Mouse (Mus musculus) CH12.LX (cell line): Measurements from ENCODE around the gene Tollip. TPM values are rescaled to one million over a fixed set of nuclear protein-coding genes. Genes with fewer than 3 reads are reported as not detected.

ENCODE experiments used
- DNase-seq: peaks from one replicate; pipeline ENCODE4 v3.0.0-alpha.2; 2013; ENCODE audit errors: extremely low read depth
- H3K27ac ChIP-seq: 2 replicates; pipeline ENCODE4 v1.5.1; 2012; ENCODE audit warnings: low read depth, mild to moderate bottlenecking, control low read depth, moderate library complexity; ENCODE audit not compliant: insufficient read depth
- H3K27me3 ChIP-seq: replicated peaks from 2 replicates; pipeline ENCODE3; 2012; ENCODE audit warnings: inconsistent platforms
- H3K36me3 ChIP-seq, 2 experiments: replicated peaks in 1 of 2; 2 replicates each; pipeline versions ENCODE3 to v1.6.1; 2012; ENCODE audit warnings: inconsistent platforms in 1 of 2, low read length in 1 of 2, mild to moderate bottlenecking in 1 of 2, mixed read lengths in 1 of 2, moderate library complexity in 1 of 2; ENCODE audit not compliant: control insufficient read depth in 1 of 2, insufficient read depth in 1 of 2
- H3K4me1 ChIP-seq, 2 experiments: 2 replicates each; pipeline ENCODE4 v1.6.1; 2012; ENCODE audit warnings: inconsistent platforms in 1 of 2, moderate library complexity in 1 of 2; ENCODE audit not compliant: insufficient read depth in 2 of 2, control insufficient read depth in 1 of 2
- H3K4me2 ChIP-seq: 2 replicates; pipeline ENCODE4 v1.6.1; 2012; ENCODE audit warnings: low read depth, mild to moderate bottlenecking, control low read depth; ENCODE audit not compliant: poor library complexity, insufficient read depth, severe bottlenecking
- H3K4me3 ChIP-seq, 3 experiments: fragments of 150-350 bp in 1 of 3; sonication (generic) in 1 of 3; replicated peaks in 1 of 3; 2 replicates each; pipeline versions ENCODE3 to v1.5.1; 2011 to 2012; ENCODE audit warnings: low read depth in 2 of 3, low read length in 2 of 3, mild to moderate bottlenecking in 2 of 3, moderate library complexity in 2 of 3, control low read depth in 1 of 3, improper control_type of control experiment in 1 of 3, inconsistent platforms in 1 of 3, mixed read lengths in 1 of 3; ENCODE audit not compliant: poor library complexity in 1 of 3
- H3K79me2 ChIP-seq: replicated peaks from 2 replicates; pipeline ENCODE4 v1.6.1; 2012; ENCODE audit warnings: mild to moderate bottlenecking, moderate library complexity; ENCODE audit not compliant: control insufficient read depth, poor library complexity, insufficient read depth, severe bottlenecking; ENCODE audit errors: extremely low read depth
- H3K9ac ChIP-seq: 2 replicates; pipeline ENCODE4 v1.6.1; 2012; ENCODE audit warnings: low read depth, mild to moderate bottlenecking, control low read depth, moderate library complexity; ENCODE audit not compliant: insufficient read depth
- H3K9me3 ChIP-seq: replicated peaks from 2 replicates; pipeline ENCODE3; 2012; ENCODE audit warnings: low read length, inconsistent platforms, mixed read lengths
- CHD1 ChIP-seq: IDR thresholded peaks from 2 replicates; pipeline ENCODE4 v1.6.1; 2012; ENCODE audit warnings: low read depth, low read length, improper control_type of control experiment, inconsistent platforms
- CTCF ChIP-seq, 2 experiments: IDR thresholded peaks in 1 of 2; conservative IDR thresholded peaks in 1 of 2; 2 replicates each; pipeline ENCODE4 v1.5.1; 2011 to 2012; ENCODE audit warnings: low read depth in 2 of 2, low read length in 2 of 2, improper control_type of control experiment in 1 of 2, inconsistent platforms in 1 of 2, mild to moderate bottlenecking in 1 of 2, moderate library complexity in 1 of 2
- ELF1 ChIP-seq: IDR thresholded peaks from 2 replicates; pipeline ENCODE4 v1.6.1; 2014; ENCODE audit warnings: low read depth, mild to moderate bottlenecking, inconsistent platforms, low read length, improper control_type of control experiment
- EP300 ChIP-seq: IDR thresholded peaks from 2 replicates; pipeline ENCODE4 v1.6.1; 2011; ENCODE audit warnings: low read length, improper control_type of control experiment
- ETS1 ChIP-seq: conservative IDR thresholded peaks from 2 replicates; pipeline ENCODE4 v1.6.1; 2012; ENCODE audit warnings: low read depth, mild to moderate bottlenecking, inconsistent platforms, low read length, improper control_type of control experiment, moderate library complexity
- GABPA ChIP-seq: IDR thresholded peaks from 2 replicates; pipeline ENCODE4 v1.6.1; 2012; ENCODE audit warnings: low read depth, low read length, improper control_type of control experiment, inconsistent platforms; ENCODE audit not compliant: insufficient replicate concordance
- IRF4 ChIP-seq: IDR thresholded peaks from 2 replicates; pipeline ENCODE4 v1.6.1; 2014; ENCODE audit warnings: low read depth, mild to moderate bottlenecking, inconsistent platforms, low read length, improper control_type of control experiment
- JUN ChIP-seq: IDR thresholded peaks from 2 replicates; pipeline ENCODE4 v1.6.1; 2011; ENCODE audit warnings: low read depth, mild to moderate bottlenecking, low read length, improper control_type of control experiment, moderate library complexity; ENCODE audit not compliant: insufficient read depth
- MAX ChIP-seq: IDR thresholded peaks from 2 replicates; pipeline ENCODE4 v1.6.1; 2011; ENCODE audit warnings: low read length, improper control_type of control experiment
- MEF2A ChIP-seq: IDR thresholded peaks from 2 replicates; pipeline ENCODE4 v1.6.1; 2014; ENCODE audit warnings: low read depth, mild to moderate bottlenecking, inconsistent platforms, low read length, improper control_type of control experiment, borderline replicate concordance
- MXI1 ChIP-seq: IDR thresholded peaks from 2 replicates; pipeline ENCODE4 v1.6.1; 2011; ENCODE audit warnings: mild to moderate bottlenecking, low read depth, low read length, improper control_type of control experiment
- MYC ChIP-seq: IDR thresholded peaks from 2 replicates; pipeline ENCODE4 v1.6.1; 2011; ENCODE audit warnings: low read depth, mild to moderate bottlenecking, improper control_type of control experiment, low read length
- NELFE ChIP-seq: IDR thresholded peaks from 2 replicates; pipeline ENCODE4 v1.6.1; 2011; ENCODE audit warnings: low read depth, low read length, improper control_type of control experiment
- PAX5 ChIP-seq: IDR thresholded peaks from 2 replicates; pipeline ENCODE4 v1.6.1; 2012; ENCODE audit warnings: low read length, inconsistent platforms, mixed read lengths
- POLR2A ChIP-seq: IDR thresholded peaks from 2 replicates; pipeline ENCODE4 v1.6.1; 2011; ENCODE audit warnings: low read depth, mild to moderate bottlenecking, improper control_type of control experiment, low read length
- SIN3A ChIP-seq: IDR thresholded peaks from 2 replicates; pipeline ENCODE4 v1.6.1; 2012; ENCODE audit warnings: low read length, improper control_type of control experiment, inconsistent platforms
- SMC3 ChIP-seq: IDR thresholded peaks from 2 replicates; pipeline ENCODE4 v1.6.1; 2011; ENCODE audit warnings: low read depth, low read length, improper control_type of control experiment
- TCF12 ChIP-seq: IDR thresholded peaks from 2 replicates; pipeline ENCODE4 v1.6.1; 2014; ENCODE audit warnings: low read depth, mild to moderate bottlenecking, inconsistent platforms, low read length, improper control_type of control experiment
- USF1 ChIP-seq: IDR thresholded peaks from 2 replicates; pipeline ENCODE4 v1.6.1; 2014; ENCODE audit warnings: low read depth, mild to moderate bottlenecking, inconsistent platforms, low read length, improper control_type of control experiment
- USF2 ChIP-seq: conservative IDR thresholded peaks from 2 replicates; pipeline ENCODE4 v1.6.1; 2011; ENCODE audit warnings: low read depth, low read length, improper control_type of control experiment
- ZKSCAN1 ChIP-seq: IDR thresholded peaks from 2 replicates; pipeline ENCODE4 v1.6.1; 2012; ENCODE audit warnings: low read depth, inconsistent platforms, low read length, improper control_type of control experiment, borderline replicate concordance
- ZMIZ1 ChIP-seq: IDR thresholded peaks from 2 replicates; pipeline ENCODE4 v1.6.1; 2012; ENCODE audit warnings: low read depth, mild to moderate bottlenecking, inconsistent platforms, low read length, improper control_type of control experiment
- ZNF384 ChIP-seq: IDR thresholded peaks from 2 replicates; pipeline ENCODE4 v1.6.1; 2012; ENCODE audit warnings: low read depth, low read length, improper control_type of control experiment, inconsistent platforms
- dilution Hi-C: fragments of 300-500 bp; cut with MboI; formaldehyde crosslinking; loops from 2 replicates; pipeline ENCODE4 v1.14.3; 2020; ENCODE audit warnings: low sequenced_read_pairs; ENCODE audit not compliant: extremely low pct_unique_long_range_greater_than_20kb, extremely low pct_ligation_motif_present
- in situ Hi-C: fragments of 300-500 bp; cut with MboI; formaldehyde crosslinking; loops from 3 replicates; pipeline ENCODE4 v1.14.3; 2019; ENCODE audit warnings: low sequenced_read_pairs, low pct_ligation_motif_present, low pct_unique_long_range_greater_than_20kb, mixed read lengths
- polyA plus RNA-seq: library from polyadenylated mRNA; unstranded; fragments of >175 nt; gene quantifications from 2 replicates; pipeline ENCODE4 v1.2.1, GENCODE M21; 2012; ENCODE audit warnings: low read depth; ENCODE audit not compliant: insufficient read length
- total RNA-seq, 2 experiments: library from RNA; depleted of rRNA; stranded (reverse); fragments of 300-350 nt in 1 of 2; fragments of >200 nt in 1 of 2; gene quantifications; 2 replicates each; pipeline ENCODE4 v1.2.3; 2012 to 2014

Tollip gene
- total and polyA plus RNA-seq, 3 experiments: 18.8 to 29.6 (median 22.8) TPM

DNA sequence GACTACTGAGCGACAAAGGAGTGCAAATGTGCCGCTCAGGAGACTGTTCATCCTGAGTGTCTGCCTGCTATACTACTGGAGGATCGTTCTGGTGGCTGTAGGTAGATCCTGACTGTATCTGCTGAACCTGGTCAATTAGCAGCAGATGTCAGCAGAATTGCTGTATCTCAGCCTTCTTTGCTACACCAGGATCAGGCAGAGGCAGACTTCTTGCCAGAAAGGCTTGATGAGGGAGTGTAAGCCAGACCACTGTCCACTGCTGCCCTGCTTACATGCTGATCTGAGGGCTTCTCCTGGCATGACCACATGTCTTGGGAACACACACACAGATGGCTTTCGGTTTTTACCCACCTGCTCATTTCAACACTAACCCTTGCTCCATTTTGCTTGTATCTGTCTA is 33.5 kb upstream of the Tollip start:
- Histone ChIP-seq H3K9me3 (peaks cover 6% of the 10 kb centered on the region), H3K79me2 (no peaks in the 10 kb centered on the region), H3K4me3 (no peak overlapping the region), H3K4me1 (no peaks in the 10 kb centered on the region), H3K27me3 (peaks cover 69% of the 10 kb centered on the region)
- dilution Hi-C loops: no loop called here
- in situ Hi-C loops: no loop called here
- TF ChIP-seq ZKSCAN1: no peak
- TF ChIP-seq NELFE: no peak
- TF ChIP-seq ETS1: no peak
- no peak for TF ChIP-seq IRF4
- no peak for TF ChIP-seq EP300
- TF ChIP-seq MAX: no peak
- TF ChIP-seq ZMIZ1: no peak
- TF ChIP-seq, all 38 proteins: peak for 0
- H3K4me2 ChIP-seq: no peak overlapping the region
- no peak overlapping the region for H3K27ac ChIP-seq
- no peaks in the 10 kb centered on the region for H3K36me3 ChIP-seq
- no peak for DNase-seq
- no peak overlapping the region for H3K9ac ChIP-seq

DNA sequence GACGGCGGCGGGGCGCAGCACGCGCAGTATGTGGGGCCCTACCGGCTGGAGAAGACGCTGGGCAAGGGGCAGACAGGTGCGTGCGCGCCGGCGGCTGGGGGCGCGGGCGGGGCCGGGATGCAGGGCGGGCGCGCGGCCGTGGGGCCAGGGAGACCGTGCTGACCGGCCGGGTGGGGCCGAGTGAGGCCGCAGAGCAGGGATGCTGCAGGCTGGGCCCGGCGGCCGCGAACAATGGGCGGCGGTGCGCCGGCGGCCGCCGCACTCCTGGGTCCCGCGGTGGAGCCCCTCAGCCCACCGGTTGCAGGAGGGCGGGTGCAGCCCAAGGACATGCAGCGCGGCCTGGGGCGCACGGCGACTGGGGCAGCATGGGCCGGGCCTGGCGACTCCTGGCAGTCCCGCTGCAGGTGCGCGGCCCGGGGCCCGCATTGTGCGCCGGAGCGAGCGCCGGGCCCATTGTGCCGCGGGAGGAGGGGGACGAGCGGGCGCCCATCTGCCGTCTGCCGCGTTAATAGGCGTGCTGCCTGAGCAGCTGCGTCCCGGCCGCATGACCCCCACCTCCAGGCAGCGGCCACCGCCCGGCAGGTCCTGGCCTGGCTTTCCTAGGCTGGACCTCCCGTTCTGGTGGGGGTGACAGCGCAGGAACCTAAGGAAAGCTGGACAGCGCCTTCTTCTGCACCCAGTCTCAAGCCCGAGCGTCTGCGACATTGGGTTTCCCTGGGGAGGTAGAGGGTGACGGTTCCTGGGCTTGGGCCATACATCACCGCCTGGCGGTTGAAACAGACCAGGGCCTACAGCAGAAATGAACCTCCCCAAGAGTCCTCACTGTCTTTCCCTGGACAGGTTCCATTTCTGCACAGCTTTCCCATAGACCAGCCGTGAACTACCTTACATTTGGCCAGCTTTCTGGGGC is 32.1 kb upstream of the Tollip start:
- Histone ChIP-seq H3K9ac (no peak overlapping the region), H3K4me3 (no peak overlapping the region), H3K27me3 (peaks cover 69% of the 10 kb centered on the region), H3K36me3 (no peaks in the 10 kb centered on the region), H3K4me1 (no peaks in the 10 kb centered on the region), H3K27ac (no peak overlapping the region), H3K79me2 (no peaks in the 10 kb centered on the region), H3K9me3 (peaks cover 6% of the 10 kb centered on the region), H3K4me2 (no peak overlapping the region)
- in situ Hi-C loops: no loop called here
- no peak for TF ChIP-seq CHD1
- TF ChIP-seq MAX: no peak
- dilution Hi-C loops: no loop called here
- no peak for DNase-seq

DNA sequence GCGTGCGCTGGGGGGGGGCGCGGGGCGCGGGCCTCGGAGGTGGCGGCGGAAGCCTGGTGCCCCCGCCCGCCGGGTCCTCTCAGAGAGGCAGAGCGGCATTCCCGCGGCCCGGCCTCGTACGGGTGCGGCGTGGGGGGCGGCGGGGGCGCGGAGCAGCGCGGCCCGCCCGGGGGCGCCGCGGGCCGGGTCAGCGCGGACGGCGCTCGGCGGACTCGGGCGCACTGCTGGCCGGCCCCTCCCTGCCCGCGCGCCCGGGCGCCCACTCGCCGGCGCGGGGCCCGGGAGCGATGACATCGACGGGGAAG is 31.4 kb upstream of the Tollip start:
- TF ChIP-seq SMC3 (no peak), MYC (no peak), POLR2A (no peak), SIN3A (no peak), TCF12 (no peak), ZMIZ1 (no peak), USF1 (no peak), CTCF (conservative IDR thresholded peaks at IDR 0.05 in 1 of 2, IDR thresholded peaks at IDR 0.05 in 1 of 2; ENCODE audit: low read depth in 2 of 2, low read length in 2 of 2) (no peak), GABPA (no peak), USF2 (no peak), ELF1 (no peak), PAX5 (no peak), ETS1 (no peak), MAX (no peak), MEF2A (no peak), EP300 (no peak), ZNF384 (no peak), MXI1 (no peak), JUN (no peak)
- Histone ChIP-seq H3K9ac (no peak overlapping the region), H3K9me3 (peaks cover 6% of the 10 kb centered on the region), H3K4me3 (no peak overlapping the region), H3K36me3 (no peaks in the 10 kb centered on the region), H3K27ac (no peak overlapping the region), H3K27me3 (peaks cover 69% of the 10 kb centered on the region), H3K4me2 (no peak overlapping the region), H3K79me2 (no peaks in the 10 kb centered on the region), H3K4me1 (no peaks in the 10 kb centered on the region)
- dilution Hi-C loops: no loop called here
- no peak for DNase-seq
- in situ Hi-C loops: no loop called here
